ENCODE assay signal across 8 mouse cellular contexts in genomic region chr5:65763088-65763915, GRCm38 (mm10). TPM values are rescaled to one million over a fixed set of nuclear protein-coding genes. Genes with fewer than 3 reads are reported as not detected.
A peak's percentile ranks its signal among the peaks of the same experiment; 100 is the strongest.
DNase-seq lines count a peak whose midpoint lies in the region; ATAC-seq lines count a peak whose summit lies in the region.

N4bp2 (plus strand) TSS chr5:65763521.

- ATAC-seq in hindbrain, embryonic 13.5 days (ENCODE audit: low FRiP score): peak; percentile 14

- peaks cover 15% of the 10 kb centered on the region for H3K4me1 ChIP-seq in hindbrain, embryonic 13.5 days (replicated peaks)

- H3K4me3 ChIP-seq in hindbrain, embryonic 13.5 days: peak within 1 kb of the TSS; percentile 84

- no peaks in the 10 kb centered on the region for H3K27me3 ChIP-seq in hindbrain, embryonic 13.5 days

- peak within 1 kb of the TSS; percentile 99 for H3K9ac ChIP-seq in hindbrain, embryonic 13.5 days

- WGBS in hindbrain, embryonic 13.5 days: under 1% methylated on average over 62 of the region's 80 CpGs

- no peaks in the 10 kb centered on the region for H3K9me3 ChIP-seq in hindbrain, embryonic 13.5 days

- peak within 1 kb of the TSS; percentile 100 for H3K27ac ChIP-seq in hindbrain, embryonic 13.5 days

- DNase-seq in Muller cell, postnatal 12 days (ENCODE audit: inconsistent ontology term): peak; percentile 81
- peak; percentile 90 to 91 for DNase-seq in cerebellum, postnatal 14 days
- peak; percentile 36 to 47 for DNase-seq in frontal cortex, postnatal 14 days (ENCODE audit: low spot score in 2 of 2)
- peak; percentile 54 to 57 for DNase-seq in layer of hippocampus, postnatal 25 days (ENCODE audit: extremely low spot score in 1 of 2, low spot score in 1 of 2)
- peak; percentile 62 for DNase-seq in lung, postnatal 25 days (ENCODE audit: low spot score)
- peak; percentile 70 for DNase-seq in retina, embryonic 14.5 days (ENCODE audit: low spot score)
- peak; percentile 56 to 72 for DNase-seq in urinary bladder, adult 18-20 months (ENCODE audit: low spot score in 2 of 2)

- H3K4me2 ChIP-seq in hindbrain, embryonic 13.5 days: peak within 1 kb of the TSS; percentile 74

- no peaks in the 10 kb centered on the region for H3K36me3 ChIP-seq in hindbrain, embryonic 13.5 days

RNA-seq across cellular contexts. Expression of gene N4bp2, which starts in this region (rescaled TPM):
- polyA plus RNA-seq in hindbrain, embryonic 13.5 days (2015; fragmentation: Nextera tagmentation; extraction: Ambion mirVana): 19.2 and 19.4 TPM in 2 replicates
- 10 to 100 TPM; 11.4 to 11.5 TPM for total RNA-seq in layer of hippocampus, postnatal 25 days (2021)

Comparison
In these comparisons a context has a peak if more than half of its experiments do, and no peak if none do; other contexts are left out.
1. Peak in every context shown above with its lines: DNase-seq, ATAC-seq, H3K4me3 ChIP-seq and H3K27ac ChIP-seq.